Mouse (Mus musculus): ENCODE data around the gene Pigt.

Gene Pigt

GRCm38 (mm10) chr2:164486258-164487114 lies 10.8 kb upstream of the Pigt start:
- peak; percentile 63 to 86 for DNase-seq

DNA sequence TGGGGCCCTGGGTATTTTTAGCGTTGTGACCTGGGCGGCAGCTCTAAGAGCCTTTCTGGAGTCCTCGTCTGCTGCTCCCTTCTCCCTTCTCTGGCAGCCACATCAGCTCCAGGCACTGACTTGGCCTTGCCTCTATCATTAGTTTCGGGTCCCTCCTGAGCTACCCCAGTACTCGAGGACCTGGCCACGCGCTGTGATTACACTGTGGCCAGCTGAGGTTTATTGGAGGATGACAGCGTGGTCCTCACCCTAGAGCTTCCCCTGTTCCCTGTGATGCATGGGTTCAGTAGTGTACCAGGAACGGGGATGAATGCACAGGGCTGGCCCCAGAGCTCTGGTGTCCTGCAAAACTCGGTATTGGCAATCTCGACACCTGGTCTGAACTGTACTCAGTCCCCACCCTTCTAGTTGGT lies 10.2 kb upstream of the Pigt start:
- no peak for DNase-seq

GRCm38 (mm10) chr2:164487812-164488211 lies 9.5 kb upstream of the Pigt start:
- DNase-seq, result no peak

GRCm38 (mm10) chr2:164494126-164494525 lies 3.2 kb upstream of the Pigt start:
- DNase-seq, result no peak

DNA sequence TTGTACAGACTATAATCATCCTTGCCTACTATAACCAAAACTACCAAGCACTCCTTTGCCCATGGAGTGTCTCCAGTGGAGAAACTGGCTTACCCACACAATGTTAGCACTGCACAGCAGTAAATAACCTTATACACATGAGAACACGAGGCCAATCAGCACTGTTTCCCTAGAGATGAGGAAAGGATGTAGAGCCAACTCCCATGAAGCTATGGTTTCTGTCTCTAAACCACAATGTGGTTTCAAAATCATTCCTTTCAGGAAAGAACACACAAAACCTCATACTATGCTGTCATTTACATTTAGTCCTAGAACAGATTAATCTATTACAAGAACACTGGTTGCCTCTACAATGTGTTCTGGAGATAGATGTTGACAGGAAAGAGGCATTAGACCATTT lies 989 bp upstream of the Pigt start:
- no peak for DNase-seq

DNA sequence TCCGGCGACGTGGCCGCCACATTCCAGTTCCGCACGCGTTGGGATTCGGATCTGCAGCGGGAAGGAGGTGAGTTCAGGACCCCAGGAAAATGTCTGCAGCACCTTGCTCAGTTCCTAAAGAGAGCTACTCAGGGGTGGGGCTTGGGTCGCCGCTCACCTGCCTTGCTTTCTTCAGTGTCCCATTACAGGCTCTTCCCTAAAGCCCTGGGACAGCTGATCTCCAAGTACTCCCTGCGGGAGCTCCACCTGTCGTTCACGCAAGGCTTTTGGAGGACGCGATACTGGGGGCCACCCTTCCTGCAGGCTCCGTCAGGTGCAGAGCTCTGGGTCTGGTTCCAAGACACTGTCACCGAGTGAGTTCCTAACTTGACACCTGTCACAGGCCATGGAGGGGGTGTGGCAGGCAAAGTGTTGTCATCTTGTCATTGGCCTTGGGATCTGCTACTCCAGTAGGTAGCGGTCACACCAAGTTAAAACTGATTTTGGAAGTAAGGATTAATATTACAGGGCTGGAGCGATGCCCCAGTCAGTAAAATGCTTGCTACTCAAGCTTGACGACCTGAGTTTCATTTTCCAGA lies 460 bp downstream of the Pigt start:
- no peak for DNase-seq

- no peak for DNase-seq
Observed at GRCm38 (mm10) chr2:164499317-164499716, 2.0 kb downstream of the Pigt start.

DNA sequence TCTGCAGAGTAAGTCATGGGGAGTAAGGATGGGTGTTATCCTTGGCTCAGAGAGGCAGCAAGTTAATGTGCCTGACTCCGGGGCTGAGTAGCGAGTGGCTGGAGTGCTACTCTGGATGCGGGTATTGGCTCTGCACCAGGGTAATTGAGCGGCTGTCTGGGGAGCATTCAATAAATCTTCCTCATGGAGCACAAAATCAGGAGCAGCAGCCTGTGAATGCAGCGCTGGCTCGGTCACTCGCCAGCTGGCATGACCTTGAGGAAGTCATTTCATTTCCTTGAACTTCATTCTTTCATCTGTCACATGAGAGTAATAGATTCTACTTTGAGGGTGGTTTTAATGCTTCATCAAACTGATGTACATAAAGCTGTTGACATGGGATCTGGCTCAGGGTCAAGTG lies 3.2 kb downstream of the Pigt start:
- peak; percentile 47 to 50 for DNase-seq

- DNase-seq, result no peak
Observed at GRCm38 (mm10) chr2:164504919-164505318, 7.6 kb downstream of the Pigt start.

DNA sequence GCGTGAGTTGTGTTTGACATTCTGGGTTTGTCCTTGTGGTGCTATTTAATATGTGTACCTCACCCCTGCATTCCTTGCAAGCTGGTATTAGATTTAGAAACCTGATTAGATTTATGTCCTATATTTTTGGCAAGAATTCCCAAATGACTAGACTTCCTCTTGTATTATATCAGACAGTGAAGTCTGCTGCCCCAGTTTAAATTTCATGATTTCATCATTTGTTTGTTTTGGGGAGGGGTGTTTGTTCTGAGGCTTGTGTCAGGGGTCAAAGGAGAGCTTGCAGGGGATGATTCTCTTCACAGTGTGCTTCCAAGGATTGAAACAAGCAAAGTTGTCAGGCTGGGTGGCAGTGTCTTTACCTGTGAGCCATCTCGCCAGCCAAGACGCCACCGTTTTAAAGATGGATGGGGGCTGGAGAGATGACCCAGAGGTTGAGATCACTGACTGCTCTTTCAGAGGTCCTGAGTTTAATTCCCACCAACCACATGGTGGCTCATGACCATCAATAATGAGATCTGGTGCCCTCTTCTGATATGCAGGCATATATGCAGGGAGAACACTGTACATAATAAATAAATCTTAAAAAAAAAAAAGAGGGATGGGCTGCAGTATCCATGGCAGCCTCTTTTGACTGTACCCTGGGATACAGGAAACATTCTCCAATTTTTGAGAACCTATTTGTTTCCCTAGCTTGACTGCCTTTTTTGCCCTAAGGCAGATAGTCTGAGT lies 8.5 kb downstream of the Pigt start:
- no peak for DNase-seq

- DNase-seq, result no peak
Observed at GRCm38 (mm10) chr2:164507811-164508210, 10.5 kb downstream of the Pigt start.

GRCm38 (mm10) chr2:164510621-164511190 lies 13.4 kb downstream of the Pigt start:
- DNase-seq, result peak; percentile 59 to 61

GRCm38 (mm10) chr2:164512121-164512909 lies 15.0 kb downstream of the Pigt start:
- peak; percentile 25 to 38 for DNase-seq

DNA sequence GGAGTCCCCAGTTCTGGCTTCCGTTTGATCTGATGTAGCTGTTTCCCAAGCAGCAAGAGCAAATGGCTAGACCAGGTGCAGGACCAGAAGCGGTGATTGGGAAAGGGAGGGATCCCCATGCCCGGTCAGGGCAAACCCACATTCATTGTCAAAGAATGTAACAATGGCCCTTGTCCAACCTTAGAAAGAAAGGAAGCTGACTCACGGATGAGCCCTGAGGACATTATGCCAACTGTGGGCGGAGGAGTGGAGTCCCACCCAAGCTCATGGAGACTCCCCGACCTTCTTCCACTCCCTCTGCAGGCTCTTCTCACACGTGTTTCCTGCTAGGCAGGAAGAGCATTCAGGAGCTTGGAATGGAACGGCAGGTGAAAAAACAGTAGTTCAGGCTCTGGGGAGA lies 16.1 kb downstream of the Pigt start:
- DNase-seq, result peak; percentile 50 to 77

DNA sequence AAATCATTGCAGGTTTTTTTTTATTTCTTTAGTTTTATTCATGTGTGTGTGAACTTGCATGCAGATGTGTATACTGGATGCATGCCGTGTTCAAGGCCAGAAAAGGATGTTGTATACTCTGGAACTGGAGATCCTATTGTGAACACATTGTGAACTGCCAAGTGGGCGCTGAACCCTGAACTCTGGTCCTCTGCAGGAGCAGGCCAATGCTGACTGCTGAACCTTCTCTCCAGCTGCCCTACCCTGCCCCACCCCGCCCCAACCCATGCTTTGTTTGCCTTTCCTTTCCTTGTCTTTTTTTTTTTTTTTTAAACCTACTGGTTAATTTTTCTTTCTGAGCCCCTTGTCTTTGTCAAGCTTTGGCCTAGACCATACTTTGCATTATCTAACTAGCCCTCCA lies 17.6 kb downstream of the Pigt start:
- DNase-seq, result peak; percentile 32 to 60

- no peak for DNase-seq
Observed at GRCm38 (mm10) chr2:164515897-164516296, 18.6 kb downstream of the Pigt start.

DNA sequence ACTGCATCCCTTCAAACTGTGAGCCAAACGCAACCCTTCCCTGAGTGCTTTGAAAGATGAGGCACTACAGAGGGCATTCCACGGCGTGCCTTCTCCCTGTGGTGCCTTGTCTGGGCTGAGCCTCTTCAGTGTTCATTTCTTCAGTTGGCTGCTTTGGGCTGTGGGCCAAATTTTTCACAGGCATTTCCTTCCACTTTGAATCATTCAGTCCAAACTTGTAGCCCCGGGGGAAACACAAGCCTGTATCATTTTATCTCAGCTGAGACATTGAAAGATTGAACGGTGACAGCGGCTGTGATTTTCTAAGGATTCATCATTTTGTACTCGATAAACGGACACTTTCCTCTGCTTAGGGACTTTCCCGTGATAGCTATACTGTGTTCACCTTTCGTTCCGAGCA lies 19.3 kb downstream of the Pigt start:
- peak in 1 of 2 experiments; percentile 42 for DNase-seq

DNA sequence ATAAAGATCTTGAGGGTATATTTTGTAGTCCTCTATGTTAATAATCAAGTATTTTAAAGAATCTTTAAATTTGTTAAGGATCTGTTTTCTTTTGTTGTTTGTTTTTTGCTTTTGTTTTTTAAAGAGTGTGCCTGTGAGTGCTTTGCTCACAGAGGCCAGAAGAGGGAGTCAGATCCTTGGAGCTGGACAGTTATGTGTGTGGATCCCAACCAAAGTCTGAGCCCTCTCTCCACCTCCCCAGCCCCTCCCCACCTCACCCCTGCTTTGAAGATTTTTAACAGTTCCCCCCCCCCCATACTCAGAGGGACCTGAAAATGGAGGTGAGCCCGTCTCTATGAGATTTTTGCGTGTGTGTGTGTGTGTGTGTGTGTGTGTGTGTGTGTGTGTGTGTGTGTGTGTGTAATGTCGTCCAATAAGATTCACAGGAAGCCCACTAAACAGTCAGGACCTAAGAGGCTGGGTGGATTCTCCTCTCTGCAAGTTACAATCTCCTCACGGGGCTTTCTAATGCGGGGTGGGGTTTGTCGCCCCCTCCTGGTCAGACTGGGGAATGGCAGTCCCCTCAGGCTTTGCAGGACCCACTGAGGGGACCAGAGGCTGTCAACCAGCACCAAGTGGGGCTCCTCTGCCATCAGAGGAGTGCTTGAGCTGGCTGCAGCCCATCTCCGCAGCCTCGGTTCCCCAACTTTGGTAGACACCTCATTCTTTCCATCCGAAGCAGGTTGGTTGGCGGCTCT lies 20.3 kb downstream of the Pigt start:
- DNase-seq, result peak; percentile 63 to 69

DNA sequence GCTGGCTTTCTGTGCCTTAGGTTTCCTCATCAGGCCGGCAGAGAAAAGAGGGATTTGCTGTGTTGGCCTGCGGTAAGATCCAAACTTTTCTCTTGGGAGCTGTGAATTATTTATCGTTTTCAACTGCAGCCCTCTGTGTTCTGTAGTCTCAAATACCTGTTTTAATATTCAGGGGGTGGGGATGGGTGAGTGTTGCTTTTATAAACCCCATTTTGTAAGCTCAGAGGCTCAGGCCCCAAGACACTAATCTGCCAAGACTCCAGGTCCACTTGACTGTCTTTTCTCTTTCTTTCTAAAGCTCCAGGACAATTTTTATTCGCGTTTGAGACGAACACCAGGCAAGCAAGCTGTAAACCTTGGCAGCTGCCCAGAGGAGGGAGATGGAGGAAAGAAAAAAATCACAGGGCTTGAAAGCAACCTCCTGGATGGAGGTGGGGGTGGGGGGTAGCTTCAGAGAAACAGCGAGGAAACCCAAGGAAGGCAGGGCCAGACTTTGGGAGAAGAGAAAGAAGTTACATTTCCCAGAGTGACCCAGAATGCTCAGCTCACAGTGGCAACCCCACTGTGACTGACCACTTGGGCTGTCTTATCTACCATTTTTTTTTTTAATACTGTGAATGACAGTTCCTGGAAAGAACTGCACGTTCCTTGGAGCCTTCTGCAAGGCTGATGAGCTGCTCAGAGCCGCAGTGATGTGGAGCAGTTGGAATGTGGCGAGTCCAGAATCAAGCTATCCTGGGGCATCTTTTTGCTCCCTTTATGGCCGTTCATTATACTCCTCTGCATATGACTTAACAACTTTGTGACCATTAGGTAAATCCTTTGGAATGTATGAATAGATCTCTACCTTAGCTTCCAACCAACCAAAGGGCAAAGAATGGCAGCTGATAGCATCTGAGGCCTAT lies 21.2 kb downstream of the Pigt start:
- DNase-seq, result no peak

GRCm38 (mm10) chr2:164519171-164519526 lies 21.8 kb downstream of the Pigt start:
- no peak for DNase-seq

GRCm38 (mm10) chr2:164520782-164521181 lies 23.5 kb downstream of the Pigt start:
- peak; percentile 75 to 79 for DNase-seq
